Mouse (Mus musculus) urinary bladder, postnatal 0 days (tissue): ENCODE results near the gene Samd7. TPM values are rescaled to one million over a fixed set of nuclear protein-coding genes. Genes with fewer than 3 reads are reported as not detected.

Source experiments
- polyA plus RNA-seq: library from polyadenylated mRNA; unstranded; fragments of >200 nt; fragmentation: Nextera tagmentation; extraction: Ambion mirVana; gene quantifications from 2 replicates; pipeline ENCODE4 v1.2.1, GENCODE M21; 2015

The Samd7 gene
- polyA plus RNA-seq = not detected in 2 replicates

GRCm38 (mm10) chr3:30746006-30746405 lies at the start of gene Samd7:
Samd7 (plus strand) TSS chr3:30746293.

GRCm38 (mm10) chr3:30699711-30700505 lies 46.2 kb upstream of the Samd7 start, which contains the start of gene Lrrc31:
Lrrc31 (minus strand) TSS chr3:30699843.

GRCm38 (mm10) chr3:30792737-30793402 lies 46.8 kb downstream of the Samd7 start, which contains the start of gene Sec62:
Sec62 (plus strand) TSS chr3:30792875.

Other genes with a start within 250 kb of the Samd7 start
- 11.1 and 12.8 TPM in 2 replicates for gene Mecom, start 198.3 kb upstream of the Samd7 start, polyA plus RNA-seq
- not detected in 2 replicates for gene Actrt3, start 146.4 kb upstream of the Samd7 start, polyA plus RNA-seq
- gene Mynn, start 144.2 kb upstream of the Samd7 start, polyA plus RNA-seq = 13.7 and 14.3 TPM in 2 replicates
- not detected in 2 replicates for gene Lrriq4, start 101.8 kb upstream of the Samd7 start, polyA plus RNA-seq
- 0.42 and 0.62 TPM in 2 replicates for gene Lrrc34, start 98.4 kb upstream of the Samd7 start, polyA plus RNA-seq
- gene Lrrc31, start 46.5 kb upstream of the Samd7 start, polyA plus RNA-seq = 0.17 TPM in 1 of 2 replicates, not detected in the other
- gene Sec62, start 46.6 kb downstream of the Samd7 start, polyA plus RNA-seq = 69.5 and 89.2 TPM in 2 replicates
- 13.7 TPM in 2 replicates for gene Gpr160, start 109.7 kb downstream of the Samd7 start, polyA plus RNA-seq
- 6.3 and 6.9 TPM in 2 replicates for gene Phc3, start 223.1 kb downstream of the Samd7 start, polyA plus RNA-seq
- gene Prkci, start 249.5 kb downstream of the Samd7 start, polyA plus RNA-seq = 34.4 and 46.7 TPM in 2 replicates